Comparison of ENCODE assay signal across 9 mouse cellular contexts in genomic region chr13:6469446-6470227, GRCm38 (mm10).
DNase-seq lines count a peak whose midpoint lies in the region; ATAC-seq and TF ChIP-seq lines count a peak whose summit lies in the region.
"Had no signal": no experiment of that assay in that cellular context is flagged by ENCODE, and none has a peak within 500 bp of the region (broad histone marks: within the 10 kb centered on the region; RNA-seq: fewer than 3 reads in every experiment).

No protein-coding gene starts in this region.

- no peak overlapping the region for H3K27ac ChIP-seq in heart, embryonic 12.5 days (ENCODE audit: poor library complexity, severe bottlenecking)
- no peak overlapping the region for H3K27ac ChIP-seq in lung, embryonic 14.5 days (ENCODE audit: low read depth)
- H3K27ac ChIP-seq: limb, embryonic 15.5 days had no signal

- DNase-seq in 3T3-L1 (ENCODE audit: low read depth, low spot score) (peak; percentile 62), WW6 (ENCODE audit: low read depth, low spot score) (peak; percentile 34)
- peak; percentile 65 for DNase-seq in embryo, embryonic 11 days
- DNase-seq in kidney, adult 9 months, result peak; percentile 72
- DNase-seq in lung, embryonic 14.5 days, result peak; percentile 82
- DNase-seq in ovary, postnatal 36 days (ENCODE audit: low spot score), result peak; percentile 47
- DNase-seq in yolk sac, embryonic 10.5 days (ENCODE audit: low spot score), result peak; percentile 48

- no peaks in the 10 kb centered on the region for H3K9me3 ChIP-seq in heart, embryonic 12.5 days (replicated peaks)
- no peaks in the 10 kb centered on the region for H3K9me3 ChIP-seq in lung, embryonic 14.5 days (ENCODE audit: low read depth, low read length)
- H3K9me3 ChIP-seq: limb, embryonic 15.5 days had no signal

- H3K4me3 ChIP-seq in heart, embryonic 12.5 days, result no peak overlapping the region
- H3K4me3 ChIP-seq in lung, embryonic 14.5 days (ENCODE audit: low read depth, low read length), result no peak overlapping the region
- H3K4me3 ChIP-seq: limb, embryonic 15.5 days had no signal

- no peak overlapping the region for H3K9ac ChIP-seq in heart, embryonic 12.5 days
- H3K9ac ChIP-seq in lung, embryonic 14.5 days, result no peak overlapping the region
- H3K9ac ChIP-seq: limb, embryonic 15.5 days had no signal

- H3K4me1 ChIP-seq in heart, embryonic 12.5 days (replicated peaks), result peaks cover 19% of the 10 kb centered on the region
- no peaks in the 10 kb centered on the region for H3K4me1 ChIP-seq in lung, embryonic 14.5 days (ENCODE audit: insufficient read depth)
- H3K4me1 ChIP-seq: limb, embryonic 15.5 days had no signal

- H3K4me2 ChIP-seq in heart, embryonic 12.5 days, result no peak overlapping the region
- no peak overlapping the region for H3K4me2 ChIP-seq in lung, embryonic 14.5 days
- H3K4me2 ChIP-seq: limb, embryonic 15.5 days had no signal

- WGBS in heart, embryonic 12.5 days, result 54% methylated on average over 11 of the region's 11 CpGs
- WGBS in lung, embryonic 14.5 days, result 49% methylated on average over 11 of the region's 11 CpGs

- peak; percentile 49 for TF ChIP-seq CTCF in lung, embryonic 14.5 days (IDR thresholded peaks at IDR 0.05; ENCODE audit: low read depth)

- no peaks in the 10 kb centered on the region for H3K36me3 ChIP-seq in heart, embryonic 12.5 days
- H3K36me3 ChIP-seq in lung, embryonic 14.5 days (ENCODE audit: insufficient read depth), result no peaks in the 10 kb centered on the region
- H3K36me3 ChIP-seq: limb, embryonic 15.5 days had no signal

- ATAC-seq in heart, embryonic 12.5 days (ENCODE audit: insufficient number of reproducible peaks, low FRiP score), result peak; percentile 42; the same call in 1 of the 2 replicates
- peak; percentile 79 for ATAC-seq in lung, embryonic 14.5 days (ENCODE audit: insufficient read depth)

- no peaks in the 10 kb centered on the region for H3K27me3 ChIP-seq in heart, embryonic 12.5 days (replicated peaks)
- H3K27me3 ChIP-seq in lung, embryonic 14.5 days (ENCODE audit: insufficient read depth, low read length), result no peaks in the 10 kb centered on the region
